Mouse (Mus musculus) hindbrain, embryonic 15.5 days (tissue): ENCODE measurements around the gene Atp6v1e1. TPM values are rescaled to one million over a fixed set of nuclear protein-coding genes. Genes with fewer than 3 reads are reported as not detected.

Experiments used
- ATAC-seq: fragments of 200-750 bp; cut with Nextera tagmentation; 2 replicates; pipeline ENCODE4 v1.8.0; 2017; ENCODE audit warnings: low read depth, moderate number of reproducible peaks, moderate TSS enrichment; ENCODE audit not compliant: low FRiP score
- H3K27ac ChIP-seq: fragments of 300-500 bp; sonication (generic); replicated peaks from 2 replicates; pipeline ENCODE4 v1.5.1; 2015; ENCODE audit warnings: mild to moderate bottlenecking, inconsistent platforms
- H3K27me3 ChIP-seq: fragments of 300-500 bp; sonication (generic); 2 replicates; pipeline ENCODE4 v1.6.1; 2015; ENCODE audit warnings: control low read depth, inconsistent platforms
- H3K36me3 ChIP-seq: fragments of 300-500 bp; sonication (generic); 2 replicates; pipeline ENCODE4 v1.6.1; 2015; ENCODE audit warnings: control low read depth, inconsistent platforms
- H3K4me1 ChIP-seq: fragments of 300-500 bp; sonication (generic); replicated peaks from 2 replicates; pipeline ENCODE4 v1.6.1; 2015; ENCODE audit warnings: control low read depth, inconsistent platforms
- H3K4me2 ChIP-seq: fragments of 300-500 bp; sonication (generic); 2 replicates; pipeline ENCODE4 v1.6.1; 2015; ENCODE audit warnings: moderate library complexity, mild to moderate bottlenecking, inconsistent platforms
- H3K4me3 ChIP-seq: fragments of 300-500 bp; sonication (generic); 2 replicates; pipeline ENCODE4 v1.5.1; 2015; ENCODE audit warnings: mild to moderate bottlenecking, inconsistent platforms
- H3K9ac ChIP-seq: fragments of 300-500 bp; sonication (generic); 2 replicates; pipeline ENCODE4 v1.6.1; 2015; ENCODE audit warnings: inconsistent platforms
- H3K9me3 ChIP-seq: fragments of 300-500 bp; sonication (generic); 2 replicates; pipeline ENCODE4 v1.6.1; 2016; ENCODE audit warnings: control low read depth, inconsistent platforms
- WGBS: fragments of 180-500 bp; shearing (Covaris S2); methylation state at CpG from one replicate; pipeline ENCODE4 v1.1.7; 2015; 5-methylcytosine and 5-hydroxymethylcytosine counted together
- polyA plus RNA-seq: library from polyadenylated mRNA; unstranded; fragments of >200 nt; fragmentation: Nextera tagmentation; extraction: Ambion mirVana; gene quantifications from 2 replicates; pipeline ENCODE4 v1.2.1, GENCODE M21; 2015

Atp6v1e1 gene
- polyA plus RNA-seq, 1 experiment from 2014 or later: 286 TPM

GRCm38 (mm10) chr6:120836389-120837151, 14.0 kb upstream of the Atp6v1e1 start:
- Histone ChIP-seq H3K4me3 (peak overlapping the region; percentile 90), H3K9ac (peak overlapping the region; percentile 92), H3K4me1 (peaks cover 13% of the 10 kb centered on the region), H3K27ac (peak overlapping the region; percentile 97), H3K27me3 (no peaks in the 10 kb centered on the region), H3K9me3 (no peaks in the 10 kb centered on the region), H3K4me2 (peak overlapping the region; percentile 73), H3K36me3 (0 out of 2 replicates have a peak, but pooled peaks cover 4% of the 10 kb centered on the region)
- WGBS: 5% methylated on average over 34 of the region's 37 CpGs
- ATAC-seq: peak; percentile 82

- peak; percentile 95 for ATAC-seq
- Histone ChIP-seq H3K9me3 (no peaks in the 10 kb centered on the region), H3K36me3 (0 out of 2 replicates have a peak, but pooled peaks cover 4% of the 10 kb centered on the region), H3K4me1 (peaks cover 13% of the 10 kb centered on the region), H3K9ac (peak within 1 kb of the TSS; percentile 92), H3K27me3 (no peaks in the 10 kb centered on the region), H3K27ac (peak within 1 kb of the TSS; percentile 97), H3K4me2 (peak within 1 kb of the TSS; percentile 73), H3K4me3 (peak within 1 kb of the TSS; percentile 90)
- 4% methylated on average over 40 of the region's 40 CpGs for whole genome bisulfite sequencing
Observed at GRCm38 (mm10) chr6:120835474-120836374, 13.1 kb upstream of the Atp6v1e1 start, which contains the start of gene Bcl2l13. TSS of gene Bcl2l13 (plus strand) at chr6:120836212.

GRCm38 (mm10) chr6:120834766-120835321, 12.3 kb upstream of the Atp6v1e1 start:
- Histone ChIP-seq H3K4me3 (no peak overlapping the region), H3K4me1 (peaks cover 13% of the 10 kb centered on the region), H3K36me3 (0 out of 2 replicates have a peak, but pooled peaks cover 4% of the 10 kb centered on the region), H3K27ac (no peak overlapping the region), H3K4me2 (no peak overlapping the region), H3K9me3 (no peaks in the 10 kb centered on the region), H3K27me3 (no peaks in the 10 kb centered on the region), H3K9ac (no peak overlapping the region)
- WGBS: 89% methylated on average over 4 of the region's 4 CpGs
- ATAC-seq: no peak

GRCm38 (mm10) chr6:120832097-120832496, 9.5 kb upstream of the Atp6v1e1 start:
- Histone ChIP-seq H3K9me3 (no peaks in the 10 kb centered on the region), H3K4me1 (peaks cover 4% of the 10 kb centered on the region), H3K27ac (no peak overlapping the region), H3K4me3 (no peak overlapping the region), H3K4me2 (no peak overlapping the region), H3K9ac (no peak overlapping the region), H3K36me3 (no peaks in the 10 kb centered on the region), H3K27me3 (no peaks in the 10 kb centered on the region)
- WGBS: 84% methylated on average over 4 of the region's 4 CpGs
- no peak for ATAC-seq

- Histone ChIP-seq H3K9ac (no peak overlapping the region), H3K27ac (no peak overlapping the region), H3K4me1 (no peaks in the 10 kb centered on the region), H3K27me3 (no peaks in the 10 kb centered on the region), H3K36me3 (no peaks in the 10 kb centered on the region), H3K4me3 (no peak overlapping the region), H3K9me3 (no peaks in the 10 kb centered on the region), H3K4me2 (no peak overlapping the region)
- WGBS: 62% methylated on average over 4 of the region's 4 CpGs
- no peak for ATAC-seq
Observed at GRCm38 (mm10) chr6:120830866-120831608, 8.4 kb upstream of the Atp6v1e1 start.

- H3K9ac ChIP-seq: no peak overlapping the region
- H3K27me3 ChIP-seq: no peaks in the 10 kb centered on the region
- no peaks in the 10 kb centered on the region for H3K9me3 ChIP-seq
- no peak for ATAC-seq
- H3K27ac ChIP-seq: no peak overlapping the region
- no peaks in the 10 kb centered on the region for H3K4me1 ChIP-seq
- no peak overlapping the region for H3K4me3 ChIP-seq
- H3K36me3 ChIP-seq: no peaks in the 10 kb centered on the region
- H3K4me2 ChIP-seq: no peak overlapping the region
- WGBS: 64% methylated on average over 1 of the region's 1 CpGs
Observed at GRCm38 (mm10) chr6:120830056-120830455, 7.5 kb upstream of the Atp6v1e1 start.

- Histone ChIP-seq H3K9ac (0 out of 2 replicates have a peak overlapping the region, but pooled peaks have one; percentile 3), H3K9me3 (no peaks in the 10 kb centered on the region), H3K4me2 (peak overlapping the region; percentile 75), H3K4me1 (peaks cover 30% of the 10 kb centered on the region), H3K36me3 (peaks cover 9% of the 10 kb centered on the region), H3K27me3 (no peaks in the 10 kb centered on the region), H3K4me3 (peak overlapping the region; percentile 98), H3K27ac (peak overlapping the region; percentile 66)
- 54% methylated on average over 10 of the region's 10 CpGs for WGBS
- peak; percentile 3; the same call in 1 of the 2 replicates for ATAC-seq
Observed at GRCm38 (mm10) chr6:120822937-120823614, 483 bp upstream of the Atp6v1e1 start.

- H3K9ac ChIP-seq: peak overlapping the region; percentile 88
- peaks cover 19% of the 10 kb centered on the region for H3K36me3 ChIP-seq
- 52% methylated on average over 5 of the region's 5 CpGs for WGBS
- peak overlapping the region; percentile 98 for H3K4me3 ChIP-seq
- H3K27me3 ChIP-seq: no peaks in the 10 kb centered on the region
- no peak overlapping the region for H3K27ac ChIP-seq
- ATAC-seq: no peak
- H3K4me1 ChIP-seq: peaks cover 30% of the 10 kb centered on the region
- H3K4me2 ChIP-seq: peak overlapping the region; percentile 75
- no peaks in the 10 kb centered on the region for H3K9me3 ChIP-seq
Observed at GRCm38 (mm10) chr6:120821715-120822114, 878 bp downstream of the Atp6v1e1 start.

GRCm38 (mm10) chr6:120820941-120821340, 1.7 kb downstream of the Atp6v1e1 start:
- Histone ChIP-seq H3K4me1 (peaks cover 30% of the 10 kb centered on the region), H3K27ac (no peak overlapping the region), H3K36me3 (peaks cover 19% of the 10 kb centered on the region), H3K4me2 (peak overlapping the region; percentile 75), H3K4me3 (no peak overlapping the region; the same call in 1 of the 2 replicates), H3K27me3 (no peaks in the 10 kb centered on the region), H3K9ac (no peak overlapping the region), H3K9me3 (no peaks in the 10 kb centered on the region)
- no peak for ATAC-seq
- 90% methylated on average over 1 of the region's 1 CpGs for WGBS

GRCm38 (mm10) chr6:120820144-120820543, 2.4 kb downstream of the Atp6v1e1 start:
- H3K36me3 ChIP-seq: peaks cover 19% of the 10 kb centered on the region
- H3K4me2 ChIP-seq: no peak overlapping the region
- no peak overlapping the region for H3K27ac ChIP-seq
- no peaks in the 10 kb centered on the region for H3K9me3 ChIP-seq
- peaks cover 30% of the 10 kb centered on the region for H3K4me1 ChIP-seq
- H3K9ac ChIP-seq: no peak overlapping the region
- ATAC-seq: no peak
- H3K4me3 ChIP-seq: no peak overlapping the region
- no peaks in the 10 kb centered on the region for H3K27me3 ChIP-seq
- 91% methylated on average over 5 of the region's 5 CpGs for WGBS

- H3K4me1 ChIP-seq: peaks cover 30% of the 10 kb centered on the region
- H3K4me3 ChIP-seq: no peak overlapping the region
- ATAC-seq: no peak
- peaks cover 19% of the 10 kb centered on the region for H3K36me3 ChIP-seq
- no peak overlapping the region for H3K27ac ChIP-seq
- H3K9me3 ChIP-seq: no peaks in the 10 kb centered on the region
- 100% methylated on average over 2 of the region's 2 CpGs for WGBS
- H3K27me3 ChIP-seq: no peaks in the 10 kb centered on the region
- H3K4me2 ChIP-seq: no peak overlapping the region
- no peak overlapping the region for H3K9ac ChIP-seq
Observed at GRCm38 (mm10) chr6:120819294-120819693, 3.3 kb downstream of the Atp6v1e1 start.
